Mouse (Mus musculus): ENCODE measurements around the gene Camta1.

Camta1 gene

GRCm38 (mm10) chr4:151603586-151603985 lies 258.1 kb downstream of the Camta1 start:
- no peak for DNase-seq (ENCODE audit: low spot score)

GRCm38 (mm10) chr4:151595116-151595515 lies 266.6 kb downstream of the Camta1 start:
- no peak for DNase-seq (ENCODE audit: low spot score)

- DNase-seq (ENCODE audit: low spot score): no peak
These were observed 268.6 kb downstream of the Camta1 start for GRCm38 (mm10) chr4:151593042-151593441.

GRCm38 (mm10) chr4:151586074-151586473 lies 275.6 kb downstream of the Camta1 start:
- DNase-seq (ENCODE audit: low spot score): no peak

GRCm38 (mm10) chr4:151577961-151578360 lies 283.7 kb downstream of the Camta1 start:
- no peak for DNase-seq (ENCODE audit: low spot score)

- DNase-seq (ENCODE audit: low spot score): no peak
These were observed 285.2 kb downstream of the Camta1 start for GRCm38 (mm10) chr4:151576291-151577108.

GRCm38 (mm10) chr4:151572716-151573115 lies 289.0 kb downstream of the Camta1 start:
- no peak for DNase-seq (ENCODE audit: low spot score)

- DNase-seq (ENCODE audit: low spot score): no peak
These were observed 292.1 kb downstream of the Camta1 start for GRCm38 (mm10) chr4:151569586-151569985.

- no peak for DNase-seq (ENCODE audit: low spot score)
These were observed 292.8 kb downstream of the Camta1 start for GRCm38 (mm10) chr4:151568887-151569286.

- DNase-seq (ENCODE audit: low spot score): no peak
These were observed 294.6 kb downstream of the Camta1 start for GRCm38 (mm10) chr4:151567105-151567504.

- no peak for DNase-seq (ENCODE audit: low spot score)
These were observed 306.2 kb downstream of the Camta1 start for GRCm38 (mm10) chr4:151555505-151555904.

- no peak for DNase-seq (ENCODE audit: low spot score)
These were observed 312.2 kb downstream of the Camta1 start for GRCm38 (mm10) chr4:151549523-151549922.

GRCm38 (mm10) chr4:151545452-151545851 lies 316.2 kb downstream of the Camta1 start:
- DNase-seq (ENCODE audit: low spot score): no peak

GRCm38 (mm10) chr4:151544191-151544590 lies 317.5 kb downstream of the Camta1 start:
- DNase-seq (ENCODE audit: low spot score): no peak

- DNase-seq (ENCODE audit: low spot score): no peak
These were observed 321.1 kb downstream of the Camta1 start for GRCm38 (mm10) chr4:151540546-151540945.

- DNase-seq (ENCODE audit: low spot score): no peak
These were observed 321.8 kb downstream of the Camta1 start for GRCm38 (mm10) chr4:151539881-151540280.

GRCm38 (mm10) chr4:151539167-151539525 lies 322.5 kb downstream of the Camta1 start:
- DNase-seq (ENCODE audit: low spot score): no peak

- no peak for DNase-seq (ENCODE audit: low spot score)
These were observed 323.1 kb downstream of the Camta1 start for GRCm38 (mm10) chr4:151538446-151539166.

GRCm38 (mm10) chr4:151535916-151536450 lies 325.7 kb downstream of the Camta1 start:
- DNase-seq (ENCODE audit: low spot score): no peak

- DNase-seq (ENCODE audit: low spot score): no peak
These were observed 328.2 kb downstream of the Camta1 start for GRCm38 (mm10) chr4:151533451-151533850.

GRCm38 (mm10) chr4:151528436-151528835 lies 333.2 kb downstream of the Camta1 start:
- DNase-seq (ENCODE audit: low spot score): no peak

- DNase-seq (ENCODE audit: low spot score): no peak
These were observed 333.9 kb downstream of the Camta1 start for GRCm38 (mm10) chr4:151527763-151528162.

- DNase-seq (ENCODE audit: low spot score): no peak
These were observed 341.6 kb downstream of the Camta1 start for GRCm38 (mm10) chr4:151520103-151520502.
